Mouse (Mus musculus) liver, embryonic 15.5 days (tissue): ENCODE results near the gene Bmyc. TPM values are rescaled to one million over a fixed set of nuclear protein-coding genes. Genes with fewer than 3 reads are reported as not detected.
"Not testable (repeated sequence)": the region's sequence is repeated elsewhere in the genome, so short reads cannot be mapped to it uniquely, and the experiment has no call there.

ENCODE experiments used
- ATAC-seq: fragments of 200-750 bp; cut with Nextera tagmentation; 2 replicates; pipeline ENCODE4 v1.8.0; 2017; ENCODE audit warnings: moderate number of reproducible peaks, mild to moderate bottlenecking, moderate library complexity; ENCODE audit not compliant: insufficient read depth
- H3K27ac ChIP-seq: fragments of 300-500 bp; sonication (generic); replicated peaks from 2 replicates; pipeline ENCODE4 v1.5.1; 2015; ENCODE audit warnings: mild to moderate bottlenecking, inconsistent platforms
- H3K27me3 ChIP-seq: fragments of 300-500 bp; sonication (generic); 2 replicates; pipeline ENCODE4 v1.6.1; 2015; ENCODE audit warnings: mild to moderate bottlenecking, inconsistent platforms
- H3K36me3 ChIP-seq: fragments of 300-500 bp; sonication (generic); replicated peaks from 2 replicates; pipeline ENCODE4 v1.6.1; 2015; ENCODE audit warnings: moderate library complexity, mild to moderate bottlenecking, inconsistent platforms
- H3K4me1 ChIP-seq: fragments of 300-500 bp; sonication (generic); replicated peaks from 2 replicates; pipeline ENCODE4 v1.6.1; 2015; ENCODE audit warnings: inconsistent platforms
- H3K4me2 ChIP-seq: fragments of 300-500 bp; sonication (generic); 2 replicates; pipeline ENCODE4 v1.6.1; 2015; ENCODE audit warnings: moderate library complexity, mild to moderate bottlenecking, inconsistent platforms
- H3K4me3 ChIP-seq: fragments of 300-500 bp; sonication (generic); replicated peaks from 2 replicates; pipeline ENCODE4 v1.5.1; 2015; ENCODE audit warnings: mild to moderate bottlenecking, inconsistent platforms
- H3K9ac ChIP-seq: fragments of 300-500 bp; sonication (generic); 2 replicates; pipeline ENCODE4 v1.6.1; 2015; ENCODE audit warnings: moderate library complexity, mild to moderate bottlenecking, inconsistent platforms
- H3K9me3 ChIP-seq: fragments of 300-500 bp; sonication (generic); replicated peaks from 2 replicates; pipeline ENCODE4 v1.6.1; 2016; ENCODE audit warnings: inconsistent platforms
- WGBS: fragments of 180-500 bp; shearing (Covaris S2); methylation state at CpG from one replicate; pipeline ENCODE4 v1.1.7; 2015; ENCODE audit warnings: mixed read lengths; ENCODE audit not compliant: insufficient replicate concordance; 5-methylcytosine and 5-hydroxymethylcytosine counted together
- polyA plus RNA-seq: library from polyadenylated mRNA; unstranded; fragments of >200 nt; fragmentation: Nextera tagmentation; extraction: Ambion mirVana; gene quantifications from 2 replicates; pipeline ENCODE4 v1.2.1, GENCODE M21; 2015

The Bmyc gene
- polyA plus RNA-seq, 1 experiment from 2014 or later: 7.5 TPM

DNA sequence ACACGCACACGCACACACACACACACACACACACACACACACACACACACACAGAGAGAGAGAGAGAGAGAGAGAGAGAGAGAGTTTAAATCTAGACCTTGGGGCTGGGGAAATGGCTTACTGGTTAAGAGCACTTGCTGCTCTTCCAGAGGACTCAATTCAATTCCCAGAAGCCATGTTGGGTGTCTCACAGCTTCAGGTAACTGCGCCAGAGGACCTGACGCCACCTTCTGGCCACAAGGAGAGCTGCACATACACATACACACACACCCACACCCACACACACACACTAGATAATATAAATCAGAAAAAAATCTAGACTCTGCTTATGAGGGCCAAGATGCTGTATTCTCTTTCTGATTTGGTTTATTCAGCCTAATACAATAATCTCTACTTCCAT lies 19.6 kb upstream of the Bmyc start:
- Histone ChIP-seq H3K27me3 (no peaks in the 10 kb centered on the region), H3K4me2 (no peak overlapping the region), H3K27ac (no peak overlapping the region), H3K36me3 (no peaks in the 10 kb centered on the region), H3K4me3 (no peak overlapping the region), H3K9ac (no peak overlapping the region), H3K4me1 (no peaks in the 10 kb centered on the region), H3K9me3 (no peaks in the 10 kb centered on the region)
- WGBS: 39% methylated on average over 4 of the region's 4 CpGs
- no peak for ATAC-seq

DNA sequence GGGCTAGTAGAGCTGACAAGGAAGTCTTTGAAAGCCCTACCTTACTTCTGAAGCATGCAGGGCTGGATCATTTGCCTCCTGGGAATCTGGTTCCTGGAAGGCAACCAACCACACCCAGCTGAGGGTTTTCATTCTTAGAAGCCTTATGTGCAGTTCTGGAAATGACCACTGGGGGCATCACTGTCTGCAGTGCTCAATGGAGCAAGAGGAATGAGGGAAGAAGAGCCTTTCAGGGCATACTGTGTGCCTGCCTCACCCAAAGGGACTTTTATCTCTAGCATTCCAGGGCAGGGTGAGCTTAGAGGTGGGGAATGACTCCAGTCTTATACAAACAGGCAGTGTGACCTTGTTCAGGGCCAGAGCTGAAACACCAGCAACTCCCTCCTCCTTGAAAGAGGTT lies 11.9 kb upstream of the Bmyc start:
- no peak for ATAC-seq

DNA sequence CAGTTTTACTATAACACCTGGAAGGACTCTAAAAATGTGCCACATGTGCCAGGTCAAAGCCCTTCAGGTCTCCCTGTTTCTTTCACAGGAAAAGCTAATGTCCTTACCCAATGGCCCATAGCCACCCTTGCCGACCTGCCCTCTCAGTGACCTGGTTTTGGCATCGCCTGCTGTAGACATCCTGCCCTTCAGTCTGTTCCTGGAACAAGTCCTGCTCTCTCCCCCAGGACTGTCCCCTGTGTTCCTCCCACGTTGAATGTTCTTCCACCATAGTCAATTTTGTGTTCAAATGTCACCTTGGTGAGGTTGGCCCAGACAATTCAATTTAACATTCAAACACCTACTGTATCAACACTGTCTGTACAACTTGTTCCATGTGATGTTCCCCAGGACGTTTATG lies 9.6 kb upstream of the Bmyc start:
- H3K27ac ChIP-seq: no peak overlapping the region
- H3K36me3 ChIP-seq: no peaks in the 10 kb centered on the region
- no peak for ATAC-seq
- H3K27me3 ChIP-seq: no peaks in the 10 kb centered on the region
- 43% methylated on average over 4 of the region's 4 CpGs for WGBS
- no peak overlapping the region for H3K4me2 ChIP-seq
- H3K4me3 ChIP-seq: no peak overlapping the region
- H3K9me3 ChIP-seq: no peaks in the 10 kb centered on the region
- no peaks in the 10 kb centered on the region for H3K4me1 ChIP-seq
- no peak overlapping the region for H3K9ac ChIP-seq

More for the DNA sequence above, 11.9 kb upstream of the Bmyc start:
- Histone ChIP-seq H3K27me3 (no peaks in the 10 kb centered on the region), H3K9ac (no peak overlapping the region), H3K4me2 (no peak overlapping the region), H3K4me3 (no peak overlapping the region), H3K36me3 (no peaks in the 10 kb centered on the region), H3K27ac (no peak overlapping the region), H3K4me1 (no peaks in the 10 kb centered on the region), H3K9me3 (no peaks in the 10 kb centered on the region)

DNA sequence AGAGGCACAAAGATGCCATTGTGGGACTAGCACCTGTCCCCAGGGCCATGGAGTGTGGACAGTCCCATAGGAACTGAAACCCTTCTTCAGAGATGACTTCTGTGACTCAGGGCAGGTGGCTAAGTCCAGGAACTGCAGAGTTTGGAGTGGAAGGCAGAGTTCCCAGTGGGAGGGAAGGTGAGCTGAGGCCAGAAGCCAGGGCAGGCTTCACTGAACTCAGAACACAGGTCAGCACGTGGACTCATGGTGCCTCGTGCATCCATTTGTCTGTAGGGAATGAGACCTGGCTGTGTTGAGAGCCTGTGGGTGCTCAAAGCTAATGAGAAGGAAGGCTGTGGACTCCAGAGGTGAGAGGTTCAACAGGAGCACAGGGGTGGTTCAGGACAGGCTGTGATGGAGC lies 7.8 kb upstream of the Bmyc start:
- Histone ChIP-seq H3K27ac (no peak overlapping the region), H3K9me3 (no peaks in the 10 kb centered on the region), H3K9ac (no peak overlapping the region), H3K36me3 (no peaks in the 10 kb centered on the region), H3K27me3 (no peaks in the 10 kb centered on the region), H3K4me3 (no peak overlapping the region), H3K4me1 (no peaks in the 10 kb centered on the region), H3K4me2 (no peak overlapping the region)
- WGBS: 56% methylated on average over 2 of the region's 2 CpGs
- ATAC-seq: no peak

DNA sequence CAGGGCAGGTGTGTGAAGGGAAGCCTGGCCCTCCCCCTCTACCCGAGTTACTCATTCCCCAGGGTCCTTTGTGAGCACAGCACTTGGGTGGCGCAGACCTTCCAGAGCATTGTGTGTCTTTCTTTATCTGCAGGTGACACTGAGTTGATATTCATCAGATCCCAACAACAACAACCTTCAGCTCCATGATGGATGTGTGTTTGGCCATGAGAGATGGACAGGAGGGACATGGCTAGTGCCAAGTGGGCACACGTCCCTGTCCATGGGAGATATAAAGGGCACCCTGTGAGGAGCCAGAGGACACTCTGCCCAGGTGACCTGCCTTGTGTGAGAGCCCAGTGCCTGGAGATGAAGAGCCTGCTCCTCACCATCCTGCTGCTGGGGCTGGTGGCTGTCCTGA lies 6.8 kb upstream of the Bmyc start, which contains the start of gene Obp2a:
Gene Obp2a, plus strand, starts transcription at position 301 of the 400 bp plus-strand sequence.
- not testable (repeated sequence) for H3K4me2 ChIP-seq
- WGBS: 56% methylated on average over 3 of the region's 3 CpGs

DNA sequence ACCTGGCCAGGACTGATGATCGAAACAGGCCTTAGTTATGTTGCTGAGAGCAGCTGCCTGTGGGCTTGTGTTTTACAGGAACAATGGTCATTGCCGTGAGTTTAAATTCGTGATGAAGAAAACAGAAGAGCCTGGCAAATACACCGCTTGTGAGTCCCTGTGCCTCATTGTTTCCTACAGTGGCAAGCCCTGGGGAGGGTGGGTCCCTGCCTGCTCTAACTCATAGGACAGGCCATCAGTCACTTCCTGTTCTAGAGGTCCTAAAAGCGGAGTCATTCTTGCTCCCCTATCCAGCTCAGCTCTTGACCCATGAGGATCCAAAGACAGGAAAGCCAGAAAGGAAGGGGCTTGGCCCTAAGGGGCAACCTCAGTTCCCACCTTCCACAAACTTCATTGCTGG lies 5.5 kb upstream of the Bmyc start:
- 43% methylated on average over 5 of the region's 5 CpGs for WGBS

More for the DNA sequence above, 6.8 kb upstream of the Bmyc start, which contains the start of gene Obp2a:
- H3K9ac ChIP-seq, H3K4me1 ChIP-seq, H3K27ac ChIP-seq, H3K4me3 ChIP-seq, ATAC-seq, H3K36me3 ChIP-seq, H3K27me3 ChIP-seq, H3K9me3 ChIP-seq: not testable (repeated sequence)

DNA sequence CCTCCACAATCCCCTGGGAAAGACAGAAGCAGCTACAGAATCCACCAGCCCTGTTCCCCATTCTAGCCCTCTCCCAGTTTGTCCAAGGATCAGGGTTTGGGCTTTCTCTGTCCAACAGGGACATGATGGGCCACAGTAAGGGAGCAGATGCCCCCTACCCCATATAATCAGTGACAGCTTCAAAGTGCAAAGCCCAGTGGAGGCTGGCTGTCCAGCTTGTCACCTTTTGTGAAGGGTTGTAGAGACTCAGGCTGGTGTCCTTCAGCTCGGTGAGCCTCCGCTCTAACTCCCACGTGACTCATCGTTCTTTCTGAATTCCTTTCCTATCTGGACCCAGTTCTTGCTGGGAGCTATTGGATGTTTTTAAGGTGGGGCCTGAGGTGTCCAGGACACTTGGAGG lies 2.8 kb upstream of the Bmyc start:
- H3K27me3 ChIP-seq: peaks cover 10% of the 10 kb centered on the region
- no peak overlapping the region for H3K4me3 ChIP-seq
- H3K27ac ChIP-seq: no peak overlapping the region
- WGBS: 65% methylated on average over 4 of the region's 4 CpGs
- ATAC-seq: no peak
- H3K4me1 ChIP-seq: no peaks in the 10 kb centered on the region; the same call in 1 of the 2 replicates
- H3K4me2 ChIP-seq: no peak overlapping the region
- H3K9me3 ChIP-seq: no peaks in the 10 kb centered on the region
- H3K9ac ChIP-seq: no peak overlapping the region
- no peaks in the 10 kb centered on the region for H3K36me3 ChIP-seq

More for the DNA sequence above, 5.5 kb upstream of the Bmyc start:
- H3K27me3 ChIP-seq: no peaks in the 10 kb centered on the region
- H3K9ac ChIP-seq: no peak overlapping the region
- H3K9me3 ChIP-seq: no peaks in the 10 kb centered on the region
- no peak overlapping the region for H3K4me2 ChIP-seq
- no peak overlapping the region for H3K27ac ChIP-seq
- no peak for ATAC-seq
- no peaks in the 10 kb centered on the region for H3K36me3 ChIP-seq
- H3K4me1 ChIP-seq: no peaks in the 10 kb centered on the region
- no peak overlapping the region for H3K4me3 ChIP-seq

DNA sequence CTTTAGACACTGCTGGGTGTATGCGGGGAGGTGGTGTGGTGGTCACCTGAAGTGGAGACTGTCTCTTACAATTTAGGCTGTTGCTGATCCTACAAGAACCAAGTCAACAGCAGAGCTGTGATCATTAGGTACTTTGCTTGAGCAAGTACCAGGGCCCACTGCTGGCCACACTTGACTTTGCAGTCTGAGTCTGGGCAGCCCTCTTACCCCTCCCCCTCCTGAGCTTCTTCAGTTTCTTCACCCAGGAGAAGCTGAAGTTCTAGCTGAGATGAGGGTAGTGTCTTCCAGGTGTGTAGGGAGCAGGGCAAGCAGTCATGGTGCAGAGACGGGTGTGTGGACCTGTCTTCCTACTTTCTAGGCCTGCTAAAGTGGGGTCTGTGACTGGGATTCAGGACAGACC lies 1.6 kb downstream of the Bmyc start:
- no peak overlapping the region for H3K4me2 ChIP-seq
- H3K36me3 ChIP-seq: no peaks in the 10 kb centered on the region
- no peaks in the 10 kb centered on the region; the same call in 1 of the 2 replicates for H3K4me1 ChIP-seq
- ATAC-seq: no peak
- H3K9ac ChIP-seq: no peak overlapping the region
- H3K9me3 ChIP-seq: no peaks in the 10 kb centered on the region
- peaks cover 10% of the 10 kb centered on the region for H3K27me3 ChIP-seq
- 53% methylated on average over 2 of the region's 2 CpGs for WGBS
- H3K4me3 ChIP-seq: no peak overlapping the region
- H3K27ac ChIP-seq: no peak overlapping the region

DNA sequence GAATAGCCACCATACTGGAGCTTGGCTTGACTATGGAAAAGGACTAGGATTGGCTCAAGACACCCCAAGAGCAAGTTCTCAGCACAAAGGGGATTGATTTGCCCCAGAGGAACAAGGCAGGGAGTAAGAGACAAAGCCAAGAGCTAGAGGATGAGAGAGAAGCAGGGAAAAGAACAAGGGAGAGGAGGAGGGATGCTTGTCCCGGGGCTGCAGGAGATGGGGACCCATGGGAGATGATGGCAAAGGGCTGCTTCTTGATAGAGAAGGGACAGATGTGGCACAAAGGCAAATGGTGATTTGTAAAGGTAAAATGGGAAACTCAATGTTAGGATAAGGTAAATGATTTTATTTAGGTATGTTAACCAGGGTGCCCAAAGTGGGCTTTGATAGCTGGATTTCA lies 2.5 kb downstream of the Bmyc start:
- not testable (repeated sequence) for H3K9ac ChIP-seq, H3K36me3 ChIP-seq, H3K4me3 ChIP-seq, H3K9me3 ChIP-seq, H3K4me1 ChIP-seq, H3K4me2 ChIP-seq, H3K27ac ChIP-seq, ATAC-seq
- WGBS: 57% methylated on average over 1 of the region's 1 CpGs
- H3K27me3 ChIP-seq: peaks cover 10% of the 10 kb centered on the region

DNA sequence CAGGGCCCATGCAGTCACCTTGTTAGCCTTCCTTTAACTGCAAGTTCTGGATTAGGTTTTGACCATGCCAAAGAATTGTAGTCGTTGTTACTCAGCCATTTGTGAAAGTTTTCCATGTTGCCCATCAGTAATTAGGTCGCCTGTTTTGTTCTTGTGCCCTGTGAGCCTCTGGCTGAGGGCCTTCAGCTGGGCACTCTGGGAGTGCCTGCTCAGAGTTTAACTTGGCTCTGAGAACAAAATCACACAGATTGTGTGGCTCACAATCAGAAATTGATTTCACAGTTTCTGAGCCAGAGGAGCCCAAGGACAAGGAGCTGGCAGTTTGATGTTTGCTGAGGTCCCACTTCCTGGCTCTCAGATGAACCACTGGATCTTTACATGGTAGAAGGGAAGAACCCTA lies 3.3 kb downstream of the Bmyc start:
- H3K4me1 ChIP-seq, H3K36me3 ChIP-seq, H3K9me3 ChIP-seq, ATAC-seq, H3K4me2 ChIP-seq, H3K9ac ChIP-seq, H3K4me3 ChIP-seq, H3K27ac ChIP-seq: not testable (repeated sequence)
- peaks cover 10% of the 10 kb centered on the region for H3K27me3 ChIP-seq
- WGBS: 53% methylated on average over 2 of the region's 2 CpGs

DNA sequence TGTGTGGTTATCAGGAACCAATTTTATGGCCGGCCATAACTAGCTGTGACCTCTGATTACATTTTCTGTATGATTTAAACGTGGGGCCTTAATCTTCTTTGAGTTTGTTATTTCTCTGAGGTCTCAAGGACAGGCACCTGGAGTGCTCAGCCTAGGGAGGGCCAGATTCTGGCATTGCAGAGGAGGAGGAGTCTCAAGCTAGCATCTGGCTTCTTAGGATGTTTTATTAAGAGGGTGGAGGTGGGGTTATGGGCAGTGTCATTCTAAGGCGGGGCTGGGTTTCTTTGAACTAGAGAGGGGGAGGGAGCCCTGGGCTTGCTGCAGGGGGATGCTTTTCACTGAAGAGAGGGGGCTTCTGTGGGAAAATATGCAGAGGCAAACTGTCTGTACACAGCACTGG lies 5.1 kb downstream of the Bmyc start:
- not testable (repeated sequence) for H3K27me3 ChIP-seq, H3K36me3 ChIP-seq, H3K9me3 ChIP-seq, H3K4me1 ChIP-seq, H3K4me2 ChIP-seq, H3K4me3 ChIP-seq, H3K27ac ChIP-seq, H3K9ac ChIP-seq, ATAC-seq
- WGBS: 34% methylated on average over 3 of the region's 3 CpGs

DNA sequence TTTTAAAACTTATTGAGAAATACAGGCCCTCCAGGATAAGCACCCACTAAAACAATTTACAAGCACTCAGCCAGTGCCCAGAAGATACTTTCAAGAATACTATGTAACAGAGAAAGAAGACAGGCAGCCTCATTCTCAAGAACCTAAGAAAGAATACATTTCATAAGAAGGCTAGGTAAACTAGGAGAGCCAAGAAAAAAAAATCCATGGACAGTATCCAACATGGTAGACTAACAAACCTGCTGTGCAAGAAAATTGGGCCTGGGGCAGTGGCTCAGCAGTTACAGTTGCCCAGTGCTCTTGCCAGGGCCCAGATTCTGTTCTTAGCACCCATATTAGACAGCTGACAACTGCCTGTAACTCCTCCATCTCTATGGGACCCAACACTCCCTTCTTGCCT lies 10.7 kb downstream of the Bmyc start:
- Histone ChIP-seq H3K36me3 (no peaks in the 10 kb centered on the region), H3K27ac (no peak overlapping the region), H3K4me2 (no peak overlapping the region), H3K27me3 (no peaks in the 10 kb centered on the region), H3K9me3 (no peaks in the 10 kb centered on the region), H3K4me1 (no peaks in the 10 kb centered on the region), H3K4me3 (no peak overlapping the region), H3K9ac (no peak overlapping the region)
- ATAC-seq: no peak
